Mouse (Mus musculus) liver, embryonic 14.5 days (tissue): ENCODE measurements at regions not wholly inside any gene's neighbourhood (a gene's known extent, or its start where the extent isn't known, plus 50 kb on each side); places are given as distances from the start of the nearest gene placed in this dataset.

ENCODE experiments used
- ATAC-seq: fragments of 200-750 bp; cut with Nextera tagmentation; 2 replicates; pipeline ENCODE4 v1.8.0; 2017; ENCODE audit warnings: moderate number of reproducible peaks, mild to moderate bottlenecking, moderate library complexity; ENCODE audit not compliant: insufficient read depth
- DNase-seq, 3 experiments: peaks; one replicate each; pipeline ENCODE4 v3.0.0-alpha.2; 2012 to 2013; ENCODE audit warnings: low read depth in 3 of 3, low spot score in 3 of 3
- H3K27ac ChIP-seq: fragments of 300-500 bp; sonication (generic); 2 replicates; pipeline ENCODE4 v1.5.1; 2014; ENCODE audit warnings: moderate library complexity, mild to moderate bottlenecking, control low read depth, inconsistent platforms
- H3K27me3 ChIP-seq: fragments of 300-500 bp; sonication (generic); 2 replicates; pipeline ENCODE4 v1.6.1; 2014; ENCODE audit warnings: mild to moderate bottlenecking, low read length, moderate library complexity; ENCODE audit not compliant: control insufficient read depth, insufficient read depth
- H3K36me3 ChIP-seq: fragments of 300-500 bp; sonication (generic); replicated peaks from 2 replicates; pipeline ENCODE4 v1.6.1; 2014; ENCODE audit warnings: low read depth; ENCODE audit not compliant: control insufficient read depth, insufficient read depth
- H3K4me1 ChIP-seq, 2 experiments: fragments of 200-500 bp in 1 of 2; fragments of 300-500 bp in 1 of 2; sonication (generic) in 1 of 2; replicated peaks; 2 replicates each; pipeline ENCODE4 v1.6.1; 2012 to 2014; ENCODE audit warnings: antibody characterized with exemption in 1 of 2, inconsistent platforms in 1 of 2, low read length in 1 of 2; ENCODE audit not compliant: control insufficient read depth in 2 of 2, insufficient read depth in 2 of 2
- H3K4me2 ChIP-seq: fragments of 300-500 bp; sonication (generic); 2 replicates; pipeline ENCODE4 v1.6.1; 2014; ENCODE audit warnings: low read depth, mild to moderate bottlenecking, control low read depth, moderate library complexity
- H3K4me3 ChIP-seq, 2 experiments: fragments of 200-500 bp in 1 of 2; fragments of 300-500 bp in 1 of 2; sonication (generic) in 1 of 2; 2 replicates each; pipeline ENCODE4 v1.5.1; 2012 to 2014; ENCODE audit warnings: low read depth in 2 of 2, low read length in 2 of 2, mild to moderate bottlenecking in 2 of 2, control low read depth in 1 of 2, inconsistent platforms in 1 of 2, moderate library complexity in 1 of 2; ENCODE audit not compliant: insufficient read depth in 1 of 2
- H3K9ac ChIP-seq: fragments of 300-500 bp; sonication (generic); replicated peaks from 2 replicates; pipeline ENCODE4 v1.6.1; 2014; ENCODE audit warnings: mild to moderate bottlenecking, control low read depth, moderate library complexity
- H3K9me3 ChIP-seq: fragments of 300-500 bp; sonication (generic); 2 replicates; pipeline ENCODE4 v1.6.1; 2016; ENCODE audit warnings: low read length, mixed read lengths; ENCODE audit not compliant: control insufficient read depth
- CTCF ChIP-seq: IDR thresholded peaks from 2 replicates; pipeline ENCODE4 v1.5.1; 2016; ENCODE audit warnings: antibody characterized with exemption, low read depth, control low read depth
- EP300 ChIP-seq: IDR thresholded peaks from 2 replicates; pipeline ENCODE4 v1.6.1; 2016; ENCODE audit warnings: antibody characterized with exemption, low read depth
- WGBS: fragments of 180-500 bp; shearing (Covaris S2); extraction: QIAGEN DNeasy Blood & Tissue Kit; methylation state at CpG from one replicate; pipeline ENCODE4 v1.1.7; 2014; ENCODE audit not compliant: insufficient replicate concordance; 5-methylcytosine and 5-hydroxymethylcytosine counted together

DNA sequence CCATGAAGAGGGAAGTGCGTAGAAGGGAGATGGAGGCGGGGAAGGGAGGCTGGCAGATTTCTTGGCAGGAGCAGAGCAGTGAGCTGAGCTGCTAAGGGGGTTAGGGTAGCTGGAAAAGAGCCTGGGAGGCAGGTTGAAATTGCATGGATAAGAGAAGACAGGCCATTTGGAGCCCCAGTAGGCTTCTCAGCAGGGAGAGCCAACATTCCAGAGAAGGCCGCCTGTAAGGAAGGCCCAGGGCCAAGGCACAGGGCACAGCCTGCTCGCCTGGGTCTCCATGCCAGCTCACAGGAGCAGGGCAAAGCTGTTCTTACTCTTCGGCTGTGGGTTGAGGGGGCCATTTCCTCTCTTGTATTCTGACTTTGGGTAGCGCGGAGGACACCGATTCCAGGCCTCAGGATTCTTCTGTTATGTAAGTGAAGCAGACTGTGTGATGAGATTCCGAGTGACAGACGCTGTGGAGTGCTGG, 179.9 kb downstream of the Cd47 start:
- no peak for ATAC-seq
- DNase-seq, result no peak
- H3K4me3 ChIP-seq, result no peak overlapping the region
- no peaks in the 10 kb centered on the region for H3K36me3 ChIP-seq
- 71% methylated on average over 10 of the region's 10 CpGs for WGBS
- no peaks in the 10 kb centered on the region for H3K27me3 ChIP-seq
- H3K4me1 ChIP-seq, result peaks cover 0 to 2% of the 10 kb centered on the region in 2 experiments; a peak in 1 of 4 replicates
- TF ChIP-seq CTCF (no peak), EP300 (no peak)
- no peak overlapping the region for H3K4me2 ChIP-seq
- H3K27ac ChIP-seq, result no peak overlapping the region
- no peak overlapping the region for H3K9ac ChIP-seq
- no peaks in the 10 kb centered on the region for H3K9me3 ChIP-seq

DNA sequence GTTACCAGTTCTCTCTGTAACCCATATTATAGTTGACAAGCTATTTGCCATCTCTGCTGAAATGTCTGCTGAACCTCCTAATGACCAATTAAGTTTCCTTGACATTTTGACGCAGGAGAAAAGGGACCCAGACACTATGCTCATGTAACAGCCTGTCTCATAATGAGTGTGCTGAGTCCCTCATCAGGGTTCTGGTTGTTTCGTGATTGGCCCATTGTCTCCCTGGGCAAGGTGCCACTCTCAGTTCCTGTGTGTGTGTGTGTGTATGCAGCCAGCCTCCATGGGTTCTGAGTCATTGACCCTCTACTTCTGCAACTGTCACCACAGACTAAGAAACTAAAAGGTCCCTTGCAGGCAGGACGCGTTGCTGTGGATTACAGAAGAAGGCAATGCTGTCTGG, 181.8 kb downstream of the Cd47 start:
- WGBS, result 51% methylated on average over 4 of the region's 4 CpGs
- H3K4me2 ChIP-seq, result no peak overlapping the region
- no peak overlapping the region for H3K27ac ChIP-seq
- no peaks in the 10 kb centered on the region for H3K36me3 ChIP-seq
- H3K9ac ChIP-seq, result no peak overlapping the region
- TF ChIP-seq EP300 (no peak), CTCF (no peak)
- no peaks in the 10 kb centered on the region for H3K27me3 ChIP-seq
- no peak overlapping the region for H3K4me3 ChIP-seq
- peaks cover 0 to 2% of the 10 kb centered on the region in 2 experiments; a peak in 1 of 4 replicates for H3K4me1 ChIP-seq
- no peaks in the 10 kb centered on the region for H3K9me3 ChIP-seq
- ATAC-seq (no peak), DNase-seq (no peak)

DNA sequence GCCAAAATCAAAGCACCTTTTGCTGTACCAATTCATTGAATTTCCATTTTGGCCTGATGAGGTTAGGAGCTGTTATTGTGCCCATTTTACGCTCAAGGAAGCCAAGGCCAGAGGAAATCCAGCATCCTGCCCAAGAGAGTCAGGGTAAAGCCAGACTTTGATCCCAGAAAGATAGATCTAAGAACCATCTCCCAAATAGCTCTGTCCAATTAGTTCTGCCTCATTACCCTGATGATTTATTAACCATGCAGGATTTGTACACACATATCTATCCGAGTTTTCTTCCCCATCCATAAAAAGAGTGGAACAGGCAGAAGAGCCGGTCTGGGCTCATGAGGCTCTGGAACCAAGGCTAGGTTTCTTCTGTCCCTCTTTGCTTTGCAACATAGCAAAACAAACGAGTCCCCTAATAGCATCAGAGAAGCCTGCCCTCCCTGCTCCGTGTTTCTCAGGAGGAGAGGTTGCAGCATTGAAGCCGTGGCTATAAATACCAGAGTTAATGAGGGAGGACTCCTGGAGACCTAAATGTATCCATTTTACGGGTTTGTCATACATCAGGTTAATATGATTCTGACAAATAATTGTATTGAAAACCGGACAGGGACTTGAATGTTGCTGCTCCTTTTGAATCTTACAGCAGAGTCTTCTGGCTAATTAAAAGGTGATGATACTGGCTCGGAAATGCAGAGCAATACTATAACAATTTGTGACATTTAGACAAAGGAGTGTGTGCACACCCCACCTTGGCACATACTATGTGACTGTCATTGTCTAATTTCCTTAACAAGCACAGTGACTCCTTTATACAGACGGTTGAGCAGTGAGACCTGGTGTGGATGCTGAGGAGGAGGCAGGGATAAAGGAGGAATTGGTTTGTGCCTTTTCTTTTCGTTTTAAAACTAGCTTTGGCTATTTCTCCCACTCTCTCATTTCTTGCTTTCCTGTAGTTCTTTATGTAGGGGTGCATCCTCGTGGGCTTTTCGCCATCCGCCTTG, 185.0 kb downstream of the Cd47 start:
- ATAC-seq (no peak), DNase-seq (no peak)
- Histone ChIP-seq H3K27me3 (no peaks in the 10 kb centered on the region), H3K9ac (no peak overlapping the region), H3K4me1 (peaks cover 0 to 2% of the 10 kb centered on the region in 2 experiments; a peak in 1 of 4 replicates), H3K9me3 (no peaks in the 10 kb centered on the region), H3K36me3 (no peaks in the 10 kb centered on the region), H3K27ac (no peak overlapping the region), H3K4me3 (no peak overlapping the region), H3K4me2 (no peak overlapping the region)
- no peak for TF ChIP-seq EP300
- no peak for TF ChIP-seq CTCF
- WGBS, result 56% methylated on average over 14 of the region's 14 CpGs

DNA sequence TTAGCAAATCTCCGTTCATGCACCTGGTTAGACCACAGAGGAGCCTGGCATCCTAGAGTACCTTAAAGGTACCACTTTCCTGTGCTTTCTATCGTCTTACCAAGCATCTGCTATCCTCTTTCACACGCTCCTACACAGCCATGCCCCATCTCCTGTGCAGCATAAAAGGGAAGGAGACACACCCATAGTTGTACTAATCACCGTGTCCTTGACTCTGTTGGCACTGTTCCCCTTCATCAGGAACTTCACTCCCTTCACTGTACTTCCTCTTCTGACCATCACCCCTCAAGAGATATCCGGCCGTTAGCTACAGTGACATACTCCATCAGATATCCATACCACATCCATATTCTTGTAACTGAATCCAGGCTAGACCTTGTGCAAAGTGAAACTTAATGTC, 186.6 kb downstream of the Cd47 start:
- H3K4me2 ChIP-seq, result no peak overlapping the region
- H3K4me3 ChIP-seq, result no peak overlapping the region
- no peak for TF ChIP-seq CTCF
- TF ChIP-seq EP300, result no peak
- no peaks in the 10 kb centered on the region for H3K27me3 ChIP-seq
- 19% methylated on average over 6 of the region's 6 CpGs for WGBS
- peaks cover 0 to 2% of the 10 kb centered on the region in 2 experiments; a peak in 1 of 4 replicates for H3K4me1 ChIP-seq
- no peaks in the 10 kb centered on the region for H3K36me3 ChIP-seq
- no peak overlapping the region for H3K9ac ChIP-seq
- DNase-seq, result no peak
- ATAC-seq, result no peak
- no peaks in the 10 kb centered on the region for H3K9me3 ChIP-seq
- H3K27ac ChIP-seq, result no peak overlapping the region

DNA sequence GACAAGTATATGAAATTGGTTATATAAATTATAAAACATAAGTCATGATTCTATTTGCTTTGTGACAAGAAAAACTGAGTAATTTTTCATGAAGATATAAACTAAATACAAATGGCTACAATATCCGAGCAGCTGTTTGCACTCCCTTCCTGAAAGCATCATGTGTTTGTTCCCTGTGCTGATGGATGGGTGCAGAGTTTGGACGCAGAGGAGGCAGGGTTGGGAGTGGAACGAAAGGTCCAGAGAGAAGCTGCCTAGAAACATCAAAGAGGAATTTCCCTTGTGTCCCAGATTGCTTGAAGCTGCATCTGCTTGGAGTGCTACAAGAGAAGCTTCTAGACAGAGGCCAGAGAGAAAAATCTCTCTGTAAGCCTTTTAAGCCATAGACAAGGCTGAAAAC, 195.5 kb downstream of the Cd47 start:
- Histone ChIP-seq H3K4me2 (no peak overlapping the region), H3K36me3 (no peaks in the 10 kb centered on the region), H3K9ac (no peak overlapping the region), H3K9me3 (no peaks in the 10 kb centered on the region), H3K4me1 (no peaks in the 10 kb centered on the region), H3K27ac (no peak overlapping the region), H3K27me3 (no peaks in the 10 kb centered on the region), H3K4me3 (no peak overlapping the region)
- TF ChIP-seq EP300, result no peak
- TF ChIP-seq CTCF, result no peak
- ATAC-seq (no peak), DNase-seq (no peak)
- 66% methylated on average over 3 of the region's 3 CpGs for WGBS
